Mouse (Mus musculus) CH12.LX (cell line): ENCODE data around the gene Fndc3a. TPM values are rescaled to one million over a fixed set of nuclear protein-coding genes. Genes with fewer than 3 reads are reported as not detected.

Source experiments
- DNase-seq: peaks from one replicate; pipeline ENCODE4 v3.0.0-alpha.2; 2013; ENCODE audit errors: extremely low read depth
- H3K27ac ChIP-seq: 2 replicates; pipeline ENCODE4 v1.5.1; 2012; ENCODE audit warnings: low read depth, mild to moderate bottlenecking, control low read depth, moderate library complexity; ENCODE audit not compliant: insufficient read depth
- H3K27me3 ChIP-seq: replicated peaks from 2 replicates; pipeline ENCODE3; 2012; ENCODE audit warnings: inconsistent platforms
- H3K36me3 ChIP-seq, 2 experiments: replicated peaks in 1 of 2; 2 replicates each; pipeline versions ENCODE3 to v1.6.1; 2012; ENCODE audit warnings: inconsistent platforms in 1 of 2, low read length in 1 of 2, mild to moderate bottlenecking in 1 of 2, mixed read lengths in 1 of 2, moderate library complexity in 1 of 2; ENCODE audit not compliant: control insufficient read depth in 1 of 2, insufficient read depth in 1 of 2
- H3K4me1 ChIP-seq, 2 experiments: 2 replicates each; pipeline ENCODE4 v1.6.1; 2012; ENCODE audit warnings: inconsistent platforms in 1 of 2, moderate library complexity in 1 of 2; ENCODE audit not compliant: insufficient read depth in 2 of 2, control insufficient read depth in 1 of 2
- H3K4me2 ChIP-seq: 2 replicates; pipeline ENCODE4 v1.6.1; 2012; ENCODE audit warnings: low read depth, mild to moderate bottlenecking, control low read depth; ENCODE audit not compliant: poor library complexity, insufficient read depth, severe bottlenecking
- H3K4me3 ChIP-seq, 3 experiments: fragments of 150-350 bp in 1 of 3; sonication (generic) in 1 of 3; replicated peaks in 1 of 3; 2 replicates each; pipeline versions ENCODE3 to v1.5.1; 2011 to 2012; ENCODE audit warnings: low read depth in 2 of 3, low read length in 2 of 3, mild to moderate bottlenecking in 2 of 3, moderate library complexity in 2 of 3, control low read depth in 1 of 3, improper control_type of control experiment in 1 of 3, inconsistent platforms in 1 of 3, mixed read lengths in 1 of 3; ENCODE audit not compliant: poor library complexity in 1 of 3
- H3K79me2 ChIP-seq: replicated peaks from 2 replicates; pipeline ENCODE4 v1.6.1; 2012; ENCODE audit warnings: mild to moderate bottlenecking, moderate library complexity; ENCODE audit not compliant: control insufficient read depth, poor library complexity, insufficient read depth, severe bottlenecking; ENCODE audit errors: extremely low read depth
- H3K9ac ChIP-seq: 2 replicates; pipeline ENCODE4 v1.6.1; 2012; ENCODE audit warnings: low read depth, mild to moderate bottlenecking, control low read depth, moderate library complexity; ENCODE audit not compliant: insufficient read depth
- H3K9me3 ChIP-seq: replicated peaks from 2 replicates; pipeline ENCODE3; 2012; ENCODE audit warnings: low read length, inconsistent platforms, mixed read lengths
- BHLHE40 ChIP-seq: IDR thresholded peaks from 2 replicates; pipeline ENCODE4 v1.6.1; 2011; ENCODE audit warnings: mild to moderate bottlenecking, low read depth, low read length, improper control_type of control experiment
- CHD1 ChIP-seq: IDR thresholded peaks from 2 replicates; pipeline ENCODE4 v1.6.1; 2012; ENCODE audit warnings: low read depth, low read length, improper control_type of control experiment, inconsistent platforms
- CHD2 ChIP-seq: IDR thresholded peaks from 2 replicates; pipeline ENCODE4 v1.6.1; 2011; ENCODE audit warnings: low read length, improper control_type of control experiment
- CTCF ChIP-seq, 2 experiments: IDR thresholded peaks in 1 of 2; conservative IDR thresholded peaks in 1 of 2; 2 replicates each; pipeline ENCODE4 v1.5.1; 2011 to 2012; ENCODE audit warnings: low read depth in 2 of 2, low read length in 2 of 2, improper control_type of control experiment in 1 of 2, inconsistent platforms in 1 of 2, mild to moderate bottlenecking in 1 of 2, moderate library complexity in 1 of 2
- E2F4 ChIP-seq: IDR thresholded peaks from 2 replicates; pipeline ENCODE4 v1.6.1; 2011; ENCODE audit warnings: low read depth, low read length, improper control_type of control experiment; ENCODE audit not compliant: insufficient replicate concordance
- EP300 ChIP-seq: IDR thresholded peaks from 2 replicates; pipeline ENCODE4 v1.6.1; 2011; ENCODE audit warnings: low read length, improper control_type of control experiment
- ETS1 ChIP-seq: conservative IDR thresholded peaks from 2 replicates; pipeline ENCODE4 v1.6.1; 2012; ENCODE audit warnings: low read depth, mild to moderate bottlenecking, inconsistent platforms, low read length, improper control_type of control experiment, moderate library complexity
- GABPA ChIP-seq: IDR thresholded peaks from 2 replicates; pipeline ENCODE4 v1.6.1; 2012; ENCODE audit warnings: low read depth, low read length, improper control_type of control experiment, inconsistent platforms; ENCODE audit not compliant: insufficient replicate concordance
- IRF4 ChIP-seq: IDR thresholded peaks from 2 replicates; pipeline ENCODE4 v1.6.1; 2014; ENCODE audit warnings: low read depth, mild to moderate bottlenecking, inconsistent platforms, low read length, improper control_type of control experiment
- MAFK ChIP-seq: IDR thresholded peaks from 2 replicates; pipeline ENCODE4 v1.6.1; 2011; ENCODE audit warnings: low read length, improper control_type of control experiment; ENCODE audit not compliant: insufficient replicate concordance
- MAX ChIP-seq: IDR thresholded peaks from 2 replicates; pipeline ENCODE4 v1.6.1; 2011; ENCODE audit warnings: low read length, improper control_type of control experiment
- MEF2A ChIP-seq: IDR thresholded peaks from 2 replicates; pipeline ENCODE4 v1.6.1; 2014; ENCODE audit warnings: low read depth, mild to moderate bottlenecking, inconsistent platforms, low read length, improper control_type of control experiment, borderline replicate concordance
- MXI1 ChIP-seq: IDR thresholded peaks from 2 replicates; pipeline ENCODE4 v1.6.1; 2011; ENCODE audit warnings: mild to moderate bottlenecking, low read depth, low read length, improper control_type of control experiment
- MYC ChIP-seq: IDR thresholded peaks from 2 replicates; pipeline ENCODE4 v1.6.1; 2011; ENCODE audit warnings: low read depth, mild to moderate bottlenecking, improper control_type of control experiment, low read length
- NELFE ChIP-seq: IDR thresholded peaks from 2 replicates; pipeline ENCODE4 v1.6.1; 2011; ENCODE audit warnings: low read depth, low read length, improper control_type of control experiment
- POLR2AphosphoS2 ChIP-seq: IDR thresholded peaks from 2 replicates; pipeline ENCODE4 v1.6.1; 2011; ENCODE audit warnings: low read depth, low read length, improper control_type of control experiment
- RAD21 ChIP-seq: IDR thresholded peaks from 2 replicates; pipeline ENCODE4 v1.6.1; 2011; ENCODE audit warnings: low read depth, mild to moderate bottlenecking, low read length, improper control_type of control experiment, moderate library complexity
- RCOR1 ChIP-seq: conservative IDR thresholded peaks from 2 replicates; pipeline ENCODE4 v1.6.1; 2012; ENCODE audit warnings: low read depth, mild to moderate bottlenecking, inconsistent platforms, low read length, improper control_type of control experiment
- USF1 ChIP-seq: IDR thresholded peaks from 2 replicates; pipeline ENCODE4 v1.6.1; 2014; ENCODE audit warnings: low read depth, mild to moderate bottlenecking, inconsistent platforms, low read length, improper control_type of control experiment
- ZNF384 ChIP-seq: IDR thresholded peaks from 2 replicates; pipeline ENCODE4 v1.6.1; 2012; ENCODE audit warnings: low read depth, low read length, improper control_type of control experiment, inconsistent platforms
- dilution Hi-C: fragments of 300-500 bp; cut with MboI; formaldehyde crosslinking; loops from 2 replicates; pipeline ENCODE4 v1.14.3; 2020; ENCODE audit warnings: low sequenced_read_pairs; ENCODE audit not compliant: extremely low pct_unique_long_range_greater_than_20kb, extremely low pct_ligation_motif_present
- in situ Hi-C: fragments of 300-500 bp; cut with MboI; formaldehyde crosslinking; loops from 3 replicates; pipeline ENCODE4 v1.14.3; 2019; ENCODE audit warnings: low sequenced_read_pairs, low pct_ligation_motif_present, low pct_unique_long_range_greater_than_20kb, mixed read lengths
- polyA plus RNA-seq: library from polyadenylated mRNA; unstranded; fragments of >175 nt; gene quantifications from 2 replicates; pipeline ENCODE4 v1.2.1, GENCODE M21; 2012; ENCODE audit warnings: low read depth; ENCODE audit not compliant: insufficient read length
- total RNA-seq, 2 experiments: library from RNA; depleted of rRNA; stranded (reverse); fragments of 300-350 nt in 1 of 2; fragments of >200 nt in 1 of 2; gene quantifications; 2 replicates each; pipeline ENCODE4 v1.2.3; 2012 to 2014

Fndc3a gene
- total and polyA plus RNA-seq, 3 experiments, result 35.4 to 48.6 (median 40.0) TPM

- TF ChIP-seq EP300 (0 out of 2 replicates have a peak, but pooled peaks have one; percentile 9), CHD2 (no peak), USF1 (no peak), POLR2AphosphoS2 (no peak), MAFK (no peak), IRF4 (no peak)
- TF ChIP-seq, all 38 proteins: peak for 1
- H3K9ac ChIP-seq, result no peak overlapping the region
- peaks cover 3 to 61% of the 10 kb centered on the region in 2 experiments for H3K4me1 ChIP-seq
- no peak overlapping the region for H3K4me3 ChIP-seq
- H3K27ac ChIP-seq, result no peak overlapping the region; the same call in 1 of the 2 replicates
- dilution Hi-C loops (no loop called here), in situ Hi-C loops (no loop called here)
- peak; percentile 54 for DNase-seq
- H3K9me3 ChIP-seq, result no peaks in the 10 kb centered on the region
- no peaks in the 10 kb centered on the region for H3K27me3 ChIP-seq
- H3K79me2 ChIP-seq, result peaks cover 9% of the 10 kb centered on the region
- H3K36me3 ChIP-seq, result peaks cover 60 to 69% of the 10 kb centered on the region in 2 experiments
- H3K4me2 ChIP-seq, result no peak overlapping the region
Measured at GRCm38 (mm10) chr14:72582979-72583378, 126.8 kb downstream of the Fndc3a start.

GRCm38 (mm10) chr14:72580991-72581390 lies 128.8 kb downstream of the Fndc3a start:
- DNase-seq, result peak; percentile 34
- no peak overlapping the region for H3K27ac ChIP-seq

GRCm38 (mm10) chr14:72576283-72576682 lies 133.5 kb downstream of the Fndc3a start:
- Histone ChIP-seq H3K4me1 (peaks cover 0 to 50% of the 10 kb centered on the region in 2 experiments; a peak in 3 of 4 replicates), H3K27me3 (no peaks in the 10 kb centered on the region), H3K9ac (no peak overlapping the region), H3K4me2 (no peak overlapping the region), H3K79me2 (peaks cover 6% of the 10 kb centered on the region; the same call in 1 of the 2 replicates), H3K9me3 (no peaks in the 10 kb centered on the region), H3K4me3 (no peak overlapping the region), H3K27ac (no peak overlapping the region)
- in situ Hi-C loops, result no loop called here
- TF ChIP-seq RAD21 (peak; percentile 24), ZNF384 (no peak)
- TF ChIP-seq, all 38 proteins: peak for 1
- H3K36me3 ChIP-seq, result peaks cover 66 to 92% of the 10 kb centered on the region in 2 experiments
- dilution Hi-C loops, result no loop called here
- DNase-seq, result no peak

More at GRCm38 (mm10) chr14:72580991-72581390, 128.8 kb downstream of the Fndc3a start:
- in situ Hi-C loops (no loop called here), dilution Hi-C loops (no loop called here)
- Histone ChIP-seq H3K36me3 (peaks cover 65 to 82% of the 10 kb centered on the region in 2 experiments), H3K4me3 (no peak overlapping the region), H3K4me2 (no peak overlapping the region), H3K4me1 (peaks cover 3 to 78% of the 10 kb centered on the region in 2 experiments), H3K9ac (no peak overlapping the region), H3K9me3 (no peaks in the 10 kb centered on the region), H3K79me2 (peaks cover 7% of the 10 kb centered on the region), H3K27me3 (no peaks in the 10 kb centered on the region)
- TF ChIP-seq IRF4 (peak; percentile 9; the same call in 1 of the 2 replicates), CHD1 (no peak), RCOR1 (no peak), NELFE (no peak), MAX (no peak), MEF2A (no peak), ETS1 (no peak), EP300 (no peak), E2F4 (no peak), BHLHE40 (peak; percentile 29; the same call in 1 of the 2 replicates), MYC (no peak), CHD2 (no peak), CTCF (conservative IDR thresholded peaks at IDR 0.05 in 1 of 2, IDR thresholded peaks at IDR 0.05 in 1 of 2; ENCODE audit: low read depth in 2 of 2, low read length in 2 of 2) (no peak), GABPA (no peak), MXI1 (no peak)
